Mouse (Mus musculus) gastrocnemius, postnatal 4 days (tissue): ENCODE measurements around the gene P2rx5. TPM values are rescaled to one million over a fixed set of nuclear protein-coding genes. Genes with fewer than 3 reads are reported as not detected.

Experiments
- DNase-seq, 2 experiments: peaks; one replicate each; pipeline ENCODE4 v3.0.0; 2021 to 2022; ENCODE audit warnings: low spot score in 2 of 2, mixed read lengths in 2 of 2
- total RNA-seq, 2 experiments: library from RNA; stranded (reverse); gene quantifications; 2 replicates each; pipeline ENCODE4 v1.2.3; 2021

P2rx5 gene
- total RNA-seq, 2 experiments from 2014 or later, result 6.2 to 7.1 TPM

DNA sequence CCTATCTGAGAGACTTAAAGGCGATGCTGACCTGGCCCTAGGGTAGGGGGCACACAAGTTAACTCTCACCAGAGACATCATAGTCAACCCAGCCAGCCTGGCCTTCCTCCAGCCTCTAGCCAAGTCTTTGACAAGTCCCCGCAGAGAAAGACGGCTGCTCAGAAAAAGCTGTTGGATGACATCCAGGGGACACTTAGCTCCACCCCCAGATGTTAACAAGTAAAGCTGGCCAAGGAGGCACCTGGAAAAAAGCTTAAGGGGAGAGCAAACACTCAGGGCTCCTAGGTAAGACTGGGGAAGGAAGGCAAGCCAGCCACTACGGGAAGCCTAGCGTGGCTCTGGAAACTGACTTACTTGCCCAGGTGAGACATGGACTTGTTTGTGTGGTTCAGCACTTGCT lies 12.0 kb downstream of the P2rx5 start:
- peak in 1 of 2 experiments; percentile 42 for DNase-seq

DNA sequence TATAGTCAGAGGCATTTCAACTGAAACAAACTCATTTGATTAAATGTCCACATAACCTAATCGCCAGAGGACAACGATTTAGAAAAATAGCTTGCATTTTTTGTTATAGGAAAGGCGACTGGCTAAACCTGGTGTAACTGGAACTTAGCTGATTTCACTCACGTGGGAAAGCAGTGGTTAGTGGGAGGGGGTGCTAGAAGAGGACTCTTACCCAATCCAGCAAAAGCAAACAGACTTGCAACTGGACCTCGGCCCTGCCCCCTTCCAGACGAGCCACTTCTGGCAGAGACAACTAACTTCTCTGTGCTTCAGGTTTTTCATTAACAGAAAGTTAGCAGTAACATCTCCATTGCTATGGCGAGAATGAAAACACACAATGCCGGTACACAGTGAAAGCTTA lies 15.4 kb downstream of the P2rx5 start:
- DNase-seq, result no peak

DNA sequence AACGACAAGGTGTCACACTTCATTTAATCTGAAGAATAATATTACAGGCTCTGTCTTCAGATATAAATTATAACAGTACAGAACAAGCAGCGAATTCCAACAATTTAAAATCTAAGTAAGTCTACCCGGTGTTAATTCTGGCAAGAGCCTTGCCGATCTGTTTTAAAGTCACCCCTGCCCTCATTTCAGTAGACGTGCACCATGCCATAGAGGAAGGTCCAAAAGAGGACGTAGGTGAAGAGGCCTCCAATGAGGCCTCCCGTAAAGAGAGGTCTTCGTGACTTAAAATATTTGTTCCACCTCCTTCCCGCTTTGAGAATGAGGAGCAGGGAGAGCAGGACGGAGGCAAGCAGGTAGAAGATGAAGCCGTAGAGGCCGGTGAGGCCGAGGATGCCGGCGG lies 16.0 kb downstream of the P2rx5 start:
- DNase-seq, result no peak

DNA sequence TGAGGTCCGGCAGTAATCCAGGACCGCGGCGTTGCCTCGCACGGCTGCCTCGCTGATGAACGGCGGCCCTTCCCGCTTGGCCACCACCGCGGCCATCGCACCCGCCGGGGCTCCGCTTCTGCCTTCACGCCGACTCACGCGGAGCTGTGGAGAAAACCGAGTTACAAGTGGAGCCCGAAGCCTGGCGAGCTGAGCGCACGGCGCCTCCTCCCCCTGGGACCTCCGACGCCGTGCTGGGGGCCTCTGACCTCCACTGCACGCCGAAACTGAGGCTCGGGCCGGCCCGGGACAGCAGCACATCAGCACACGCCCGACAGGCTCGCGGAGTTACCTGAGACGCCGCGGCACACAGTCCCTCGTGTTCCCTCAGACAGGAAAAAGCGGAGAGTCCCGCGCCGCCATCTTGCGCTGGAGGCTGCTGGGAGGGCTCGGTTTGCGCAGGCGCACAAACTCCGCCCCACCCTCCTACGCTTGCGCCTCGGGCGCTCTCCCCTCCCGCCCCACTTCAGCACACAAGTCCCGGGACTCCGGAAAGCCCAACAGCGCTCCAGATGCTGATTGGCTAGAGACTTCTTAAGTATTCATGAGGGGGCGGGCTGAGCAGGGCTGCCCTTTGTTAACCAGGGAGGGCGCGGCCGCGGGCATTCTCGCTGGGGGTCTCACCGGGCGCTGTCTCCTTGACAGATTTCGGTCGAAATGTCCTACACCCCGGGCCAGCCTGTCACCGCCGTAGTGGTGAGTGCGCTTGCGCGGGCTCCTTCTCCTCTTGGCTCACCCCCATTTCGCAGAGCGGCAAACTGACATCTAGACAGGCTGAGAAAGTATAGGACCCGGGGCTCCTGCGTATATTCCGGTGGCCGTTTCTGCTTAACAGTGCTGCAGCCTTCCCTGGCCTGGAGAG lies 16.6 kb downstream of the P2rx5 start, which contains the start of the genes Emc6 and Tax1bp3:
TSS of gene Emc6 (minus strand) at position 430 of the 901 bp plus-strand sequence.
TSS of gene Tax1bp3 (plus strand) at position 476 of the 901 bp plus-strand sequence.
- DNase-seq, result peak; percentile 93 to 97

DNA sequence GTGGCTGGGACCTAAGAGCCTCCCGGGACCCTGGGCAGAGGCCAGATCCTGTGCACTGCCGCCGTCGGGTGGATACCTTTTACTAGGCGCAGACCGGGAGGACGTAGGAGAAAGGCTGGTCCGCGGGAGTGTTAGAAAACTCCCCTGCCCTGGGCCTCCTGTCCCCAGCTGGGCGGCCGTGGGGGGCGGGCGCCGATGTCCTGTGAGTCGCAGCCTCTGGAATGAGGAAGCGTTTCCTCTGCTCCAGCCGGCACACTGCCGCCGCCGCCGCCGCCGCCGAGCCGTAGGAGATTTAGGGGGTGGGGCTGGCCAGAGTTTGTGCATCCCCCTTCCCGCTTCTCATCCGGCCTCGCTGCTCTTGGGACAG lies 17.3 kb downstream of the P2rx5 start:
- DNase-seq, result peak; percentile 83 to 89

DNA sequence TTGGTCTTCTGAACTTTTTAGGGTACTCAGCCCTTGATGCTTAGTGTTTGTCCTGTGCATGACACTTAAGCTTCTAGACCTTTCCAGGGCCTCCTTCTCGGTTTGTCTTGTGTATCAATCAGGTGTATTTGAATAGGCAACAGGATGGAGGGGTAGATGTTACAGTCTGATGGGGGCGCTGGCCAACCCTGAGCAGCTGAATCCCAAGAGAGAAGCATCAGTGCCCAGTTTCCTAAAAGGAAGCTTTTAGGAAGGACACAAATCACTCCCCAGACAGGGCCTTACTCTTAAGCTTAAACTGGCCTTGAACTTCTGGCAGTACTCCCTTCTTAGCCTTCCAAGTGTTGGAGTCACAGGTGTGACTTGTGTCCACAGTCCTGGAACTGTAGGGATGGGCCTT lies 17.7 kb downstream of the P2rx5 start:
- DNase-seq, result no peak

DNA sequence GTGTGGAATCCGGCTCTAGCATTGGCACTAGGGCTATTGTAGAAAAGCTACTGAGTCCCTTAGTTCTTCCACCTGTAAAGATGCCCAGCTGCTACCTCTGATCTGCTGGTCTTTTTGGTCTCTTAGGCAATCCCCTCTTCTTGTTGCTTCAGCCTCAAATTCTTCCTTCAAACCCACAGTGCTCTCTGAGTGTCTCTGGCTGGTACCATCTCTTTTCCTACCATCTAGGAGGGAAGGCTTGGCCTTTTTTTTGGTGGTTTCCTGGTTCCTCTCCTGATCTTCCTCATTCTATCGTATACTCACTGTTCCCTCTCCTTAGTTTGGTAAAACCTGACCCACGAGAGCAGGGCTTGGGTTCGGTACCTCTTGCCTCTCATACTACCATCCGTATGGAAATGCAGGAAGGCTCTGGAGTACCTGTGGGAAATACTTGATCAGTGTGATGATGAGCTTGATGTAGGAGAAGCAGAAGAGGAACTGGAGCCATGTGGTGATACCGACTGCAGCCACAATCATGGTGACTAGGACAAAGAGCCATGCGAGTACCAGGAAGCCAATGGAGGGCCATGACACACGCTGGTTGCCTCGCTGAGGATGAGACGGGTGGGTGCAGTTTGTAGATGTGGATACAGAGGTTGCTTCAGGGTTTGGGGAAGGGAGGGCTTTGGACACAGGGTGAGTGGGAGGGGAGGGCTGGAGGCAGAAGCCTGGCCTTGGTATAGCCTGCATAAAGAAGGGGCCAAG lies 25.8 kb downstream of the P2rx5 start:
- no peak for DNase-seq

DNA sequence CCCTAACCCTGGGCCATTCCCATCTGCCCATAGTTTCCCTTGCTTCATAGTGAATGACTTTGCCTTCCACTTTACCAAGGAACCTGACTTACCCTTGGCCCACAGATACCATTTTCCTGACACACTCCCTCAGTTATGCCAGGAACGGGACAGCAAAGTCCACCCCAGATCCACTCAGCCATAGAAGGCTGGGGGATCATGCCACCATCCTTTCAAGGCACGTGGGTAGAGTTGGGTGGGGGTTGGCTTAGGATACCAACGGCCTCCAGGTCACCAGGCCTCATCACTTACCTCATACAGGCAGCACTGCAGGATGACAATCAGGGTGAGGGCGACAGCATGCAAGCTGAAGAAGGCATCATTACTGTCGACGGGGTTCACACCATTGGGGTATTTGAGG lies 27.0 kb downstream of the P2rx5 start:
- DNase-seq, result no peak

DNA sequence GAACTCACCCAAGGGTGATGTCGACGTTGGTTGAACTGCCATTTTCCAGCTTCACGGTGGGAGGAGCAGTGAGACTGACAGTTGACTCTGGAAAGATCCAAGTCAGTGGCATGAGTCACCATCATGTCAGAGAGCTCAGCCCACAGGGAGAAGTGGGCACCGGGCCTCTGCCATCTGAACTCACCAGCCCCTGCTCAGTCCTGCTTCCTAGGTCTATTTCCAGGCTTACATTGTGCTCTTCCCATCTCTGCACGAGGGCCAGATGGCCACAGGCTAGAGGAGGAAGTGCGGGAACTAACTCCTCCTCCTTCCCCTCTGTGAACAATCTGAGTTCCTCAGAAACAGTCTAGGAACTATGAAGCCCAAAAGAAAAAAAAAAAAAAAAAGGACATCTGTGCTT lies 32.8 kb downstream of the P2rx5 start:
- no peak for DNase-seq

DNA sequence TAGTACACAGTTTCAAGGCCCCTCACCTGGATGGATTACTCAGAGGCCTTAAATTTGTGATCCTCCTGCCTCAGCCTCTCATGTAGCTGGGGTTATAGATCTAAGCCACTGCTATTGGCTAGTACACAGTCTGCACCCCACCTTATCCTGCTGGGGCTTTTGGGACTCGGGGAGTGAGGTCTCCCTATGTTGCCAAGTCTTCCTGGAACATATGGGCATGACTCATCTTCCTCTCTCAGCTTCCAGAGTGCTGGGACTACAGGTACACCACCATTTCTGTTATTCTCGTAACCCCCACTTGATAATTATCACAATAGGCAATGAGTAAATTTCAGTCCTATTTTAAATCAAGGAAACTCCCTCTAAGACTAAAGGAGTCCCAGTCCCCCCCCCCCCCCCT lies 34.2 kb downstream of the P2rx5 start:
- no peak for DNase-seq

DNA sequence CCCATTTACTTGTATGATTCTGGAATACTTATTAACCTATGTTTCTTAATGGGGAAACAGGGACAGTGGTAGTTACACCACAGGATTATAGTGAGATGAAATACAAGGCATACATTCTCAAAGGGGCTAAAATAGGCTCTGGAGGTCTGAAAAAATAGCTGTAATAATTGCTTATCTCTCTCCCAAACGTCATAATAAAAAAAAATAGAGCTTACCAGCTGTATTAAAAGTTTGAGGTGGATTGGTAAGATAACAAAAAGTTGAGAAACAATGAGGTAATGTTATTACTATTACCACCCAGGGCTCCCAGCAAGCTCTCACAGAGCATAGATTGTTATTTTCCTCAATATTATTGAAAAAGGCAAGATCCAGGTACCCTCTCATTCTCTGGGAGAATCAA lies 38.0 kb downstream of the P2rx5 start:
- DNase-seq, result no peak

DNA sequence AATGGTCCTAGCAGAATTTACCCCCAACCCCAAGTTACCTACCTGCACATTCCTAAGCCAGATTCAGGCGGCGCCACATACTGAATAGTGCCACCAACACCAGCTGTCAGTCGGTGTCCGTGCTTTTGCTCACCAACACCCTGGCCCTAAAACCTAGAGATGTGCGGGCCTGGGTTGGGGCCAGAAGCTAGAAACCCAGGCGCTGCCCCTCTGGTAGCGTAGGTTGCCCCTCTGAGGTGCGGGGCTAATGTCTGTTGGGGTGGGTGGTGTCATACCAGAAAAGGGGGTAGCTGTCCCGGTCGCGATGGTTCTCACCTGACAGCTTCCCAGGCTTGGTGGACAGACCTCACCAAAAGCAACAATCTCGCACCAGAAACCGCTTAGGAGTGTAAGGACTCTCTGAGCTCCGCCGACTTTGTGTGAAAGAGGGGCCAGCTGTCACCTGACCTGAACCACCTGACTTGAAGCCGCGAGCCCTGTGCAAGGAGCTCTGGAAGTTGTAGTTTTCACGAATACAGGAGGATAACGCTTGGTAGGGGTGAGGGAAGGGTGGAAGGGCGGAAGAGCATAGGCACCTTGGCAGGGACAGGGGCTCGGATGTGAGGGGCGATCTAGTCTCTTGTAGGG lies 38.5 kb downstream of the P2rx5 start, which contains the start of gene Ctns:
TSS of gene Ctns (minus strand) at position 440 of the 627 bp plus-strand sequence.
- DNase-seq, result peak in 1 of 2 experiments; percentile 79

DNA sequence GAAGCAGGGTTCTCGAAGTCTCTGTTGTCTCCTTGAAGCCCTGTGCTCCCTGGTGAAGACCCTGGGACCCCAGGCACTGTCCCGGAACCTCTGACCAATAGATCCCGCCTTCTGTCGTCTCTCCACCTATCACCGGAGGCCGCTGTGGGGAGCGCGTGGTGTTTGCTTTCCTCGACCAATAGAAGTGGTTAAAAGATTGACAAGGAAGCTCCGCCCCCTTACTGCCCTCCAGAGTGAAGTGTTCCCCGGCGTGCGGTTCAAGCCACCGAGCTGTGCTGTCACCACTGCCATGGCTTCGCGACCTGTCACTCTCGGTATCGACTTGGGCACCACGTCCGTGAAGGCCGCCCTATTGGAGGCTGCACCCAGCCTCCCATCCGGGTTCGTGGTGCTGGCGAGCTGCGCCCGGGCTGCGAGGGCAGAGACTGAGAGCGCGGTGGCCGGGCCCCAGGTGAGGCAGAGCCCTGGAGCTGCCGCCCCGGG lies 39.0 kb downstream of the P2rx5 start, which contains the start of gene Shpk:
TSS of gene Shpk (plus strand) at position 231 of the 483 bp plus-strand sequence.
- DNase-seq, result peak; percentile 83 to 94

DNA sequence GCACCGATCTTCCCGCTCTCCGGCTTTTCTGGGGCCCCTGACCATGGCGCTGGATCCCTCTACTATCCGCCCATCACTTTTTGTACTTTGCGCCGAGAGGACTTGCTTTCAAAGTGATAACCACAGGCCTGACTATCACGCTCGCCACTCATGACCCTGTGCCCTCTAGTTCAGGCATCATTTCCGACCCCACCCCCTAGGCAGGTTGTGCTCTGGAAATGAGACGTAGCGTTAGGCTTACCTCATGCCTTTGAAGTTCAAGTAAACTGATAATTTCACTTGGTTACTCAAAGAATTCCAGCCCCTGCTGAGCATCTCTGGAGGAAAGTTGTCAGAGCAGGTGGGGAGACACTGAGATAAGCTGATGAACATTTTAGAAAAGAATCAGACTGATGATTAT lies 39.7 kb downstream of the P2rx5 start:
- DNase-seq, result no peak

DNA sequence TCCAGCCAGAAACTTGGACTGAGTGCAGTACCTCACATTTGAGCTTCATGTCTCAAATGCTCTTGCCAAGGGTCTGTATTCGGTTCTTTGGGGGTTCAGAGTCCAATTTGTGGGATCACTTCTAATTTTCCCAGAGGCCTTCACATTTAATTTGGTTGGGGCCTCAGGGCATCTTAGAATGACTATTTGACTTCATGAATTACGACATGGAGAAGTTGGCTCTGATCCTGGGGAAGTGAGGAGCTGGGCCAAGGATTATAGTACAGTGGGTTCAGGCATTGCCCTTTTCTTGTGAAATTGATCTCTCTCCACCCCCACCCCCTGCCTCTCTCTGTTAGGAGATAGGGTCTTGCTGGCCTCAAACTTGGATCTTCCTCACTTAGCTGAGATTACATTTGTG lies 40.8 kb downstream of the P2rx5 start:
- DNase-seq, result no peak

DNA sequence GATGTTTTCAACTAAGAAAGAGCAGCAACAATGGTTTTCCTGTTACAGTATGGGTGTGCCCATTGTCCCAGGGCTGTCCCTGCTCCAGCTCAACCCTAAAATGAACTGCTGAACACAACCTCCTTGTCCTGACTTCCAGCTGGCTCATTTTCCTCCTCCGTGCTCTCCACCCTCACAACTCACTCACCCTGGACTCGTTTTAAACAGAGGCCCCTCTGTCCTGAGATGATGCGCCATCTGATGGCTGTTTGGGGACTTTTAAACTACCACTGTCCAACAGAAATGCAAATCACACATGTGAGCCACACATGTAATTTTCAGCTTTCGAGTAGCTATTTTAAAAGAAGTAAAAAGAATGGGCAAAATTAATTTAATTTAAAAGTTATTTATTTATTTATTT lies 41.4 kb downstream of the P2rx5 start:
- peak in 1 of 2 experiments; percentile 29 for DNase-seq

DNA sequence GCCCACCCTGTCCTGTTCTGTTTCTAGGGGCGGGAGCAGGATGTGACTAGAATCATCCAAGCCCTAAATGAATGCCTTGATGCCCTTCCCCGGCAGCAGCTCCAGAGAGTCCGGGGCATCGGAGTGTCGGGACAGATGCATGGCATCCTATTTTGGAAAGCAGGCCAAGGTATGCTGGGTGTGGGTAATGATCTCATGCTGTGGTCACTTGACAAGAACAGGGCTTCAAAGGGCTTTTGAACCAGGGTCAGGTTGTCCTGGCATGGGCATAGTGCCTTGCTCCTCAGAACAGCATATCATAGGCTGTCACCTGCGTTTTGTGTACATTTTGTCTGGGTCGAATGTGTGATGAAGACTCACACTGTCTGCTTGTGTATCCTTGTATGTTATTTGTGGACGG lies 43.7 kb downstream of the P2rx5 start:
- no peak for DNase-seq

DNA sequence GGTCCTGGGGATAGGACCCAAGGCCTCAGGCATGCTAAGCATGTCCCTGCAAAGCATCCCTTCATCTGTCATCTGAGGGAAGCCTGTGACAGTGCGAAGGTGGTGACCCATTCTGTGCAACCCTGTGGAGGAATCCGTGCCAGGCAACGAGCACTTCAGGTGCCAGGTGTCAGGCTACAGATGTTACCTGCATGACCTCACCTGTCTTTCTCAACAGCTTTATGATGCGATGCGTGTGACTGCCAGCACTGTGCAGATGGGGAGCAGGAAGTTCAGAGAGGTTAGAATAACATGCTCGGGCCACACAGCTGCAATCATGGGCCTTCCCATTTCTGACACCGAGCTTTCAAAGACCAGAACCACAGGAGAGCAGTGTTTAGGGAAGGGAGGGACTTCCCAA lies 45.0 kb downstream of the P2rx5 start:
- no peak for DNase-seq

DNA sequence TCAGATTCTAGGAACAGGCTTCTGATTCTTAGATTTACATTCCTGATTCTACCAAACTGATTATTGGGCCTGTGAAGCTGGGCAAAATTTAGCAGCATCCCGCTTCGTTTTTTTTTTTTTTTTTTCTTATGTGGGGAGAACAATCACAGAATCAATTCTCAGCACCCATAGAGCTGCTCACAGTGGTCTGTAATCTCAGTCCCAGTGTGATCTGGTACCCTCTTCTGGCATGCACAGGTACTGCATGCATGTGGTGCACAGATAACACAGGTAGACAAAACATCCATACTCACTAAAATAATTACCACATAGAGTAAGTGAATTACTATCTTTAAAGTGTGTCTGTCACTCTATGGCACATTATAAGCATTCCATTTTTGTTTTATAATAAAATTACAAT lies 47.4 kb downstream of the P2rx5 start:
- DNase-seq, result no peak

DNA sequence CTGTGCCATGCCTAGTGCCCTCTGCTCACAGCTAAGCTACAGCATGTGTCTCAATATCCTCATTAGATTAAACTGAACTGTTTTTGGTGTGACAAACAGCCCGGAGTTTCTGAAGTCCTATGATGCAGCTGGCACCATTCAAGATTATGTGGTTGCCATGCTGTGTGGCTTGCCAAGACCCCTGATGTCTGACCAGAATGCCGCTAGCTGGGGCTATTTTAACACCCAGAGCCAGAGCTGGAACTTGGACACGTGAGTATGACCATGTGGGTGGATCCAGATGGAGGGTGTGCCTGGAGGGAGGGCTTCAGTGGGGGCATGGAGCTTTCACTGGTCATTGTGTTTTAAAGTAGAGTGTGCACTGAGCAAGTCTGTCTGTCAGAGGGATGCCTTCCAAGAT lies 53.7 kb downstream of the P2rx5 start:
- no peak for DNase-seq

DNA sequence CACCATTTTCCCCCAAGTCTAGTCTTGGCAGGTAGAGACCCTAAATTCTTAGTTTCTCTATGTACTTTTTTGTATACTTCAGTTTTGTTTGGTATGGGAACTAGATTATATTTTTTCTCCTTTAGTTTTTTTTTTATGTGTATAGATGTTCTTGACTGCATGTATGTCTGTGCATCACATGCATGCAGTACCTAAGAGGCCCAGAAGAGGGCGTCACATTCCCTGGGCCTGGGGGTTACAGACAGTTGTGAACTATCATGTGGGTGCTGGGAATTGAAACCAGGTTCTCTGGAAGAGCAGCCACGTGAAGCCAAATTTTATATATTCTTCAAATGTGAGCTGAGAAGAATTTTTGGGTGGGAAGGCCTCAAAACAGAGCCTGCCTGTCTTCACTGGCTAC lies 59.5 kb downstream of the P2rx5 start:
- DNase-seq, result no peak

DNA sequence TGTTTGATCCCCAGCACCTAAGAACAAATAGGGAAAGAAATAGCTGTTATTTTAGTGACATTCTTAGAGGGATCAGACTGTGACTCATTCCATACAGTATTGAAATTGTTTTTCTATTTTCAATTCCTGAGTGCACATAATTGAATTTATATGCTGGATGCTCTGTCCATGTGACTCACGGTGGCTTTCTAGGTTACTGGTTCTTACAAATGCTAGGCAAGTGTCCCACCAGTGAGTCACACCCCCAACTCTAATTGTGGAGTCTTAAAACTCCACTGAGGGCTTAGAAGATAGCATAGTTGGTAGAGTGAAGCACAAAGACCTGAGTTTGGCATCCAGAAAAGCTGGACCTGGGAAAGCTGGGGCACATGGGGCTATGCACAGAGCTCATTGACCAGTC lies 60.4 kb downstream of the P2rx5 start:
- no peak for DNase-seq
